Mouse (Mus musculus) ES-E14 (cell line): ENCODE data around the gene Sema5a.

Experiments
- HCFC1 ChIP-seq: IDR thresholded peaks from 2 replicates; pipeline ENCODE4 v1.6.1; 2012; ENCODE audit warnings: low read length, inconsistent platforms, borderline replicate concordance; ENCODE audit not compliant: insufficient read depth
- MAFK ChIP-seq: IDR thresholded peaks from 2 replicates; pipeline ENCODE4 v1.6.1; 2014; ENCODE audit warnings: mild to moderate bottlenecking, low read depth, low read length, inconsistent platforms; ENCODE audit not compliant: insufficient read depth
- ZC3H11A ChIP-seq: IDR thresholded peaks from 2 replicates; pipeline ENCODE4 v1.6.1; 2012; ENCODE audit warnings: low read depth, mild to moderate bottlenecking, inconsistent platforms, low read length, borderline replicate concordance
- ZNF384 ChIP-seq: IDR thresholded peaks from 2 replicates; pipeline ENCODE4 v1.6.1; 2012; ENCODE audit warnings: low read depth, low read length, inconsistent platforms

- TF ChIP-seq HCFC1 (no peak), ZC3H11A (no peak), ZNF384 (no peak), MAFK (no peak)
These were observed 40.1 kb downstream of the Sema5a start for GRCm38 (mm10) chr15:32284688-32285087.
